Mouse (Mus musculus): Measurements from ENCODE around the gene Twf1. TPM values are rescaled to one million over a fixed set of nuclear protein-coding genes. Genes with fewer than 3 reads are reported as not detected.

Gene Twf1
- polyA plus RNA-seq, 1 experiment from 2014 or later = 134 TPM

- no peaks in the 10 kb centered on the region for H3K9me3 ChIP-seq (ENCODE audit: control insufficient read depth, low read length)
- H3K27me3 ChIP-seq (replicated peaks; ENCODE audit: control insufficient read depth, insufficient read depth, low read length) = no peaks in the 10 kb centered on the region
- H3K9ac ChIP-seq (ENCODE audit: low read depth, low read length) = no peak overlapping the region
- H3K4me1 ChIP-seq (ENCODE audit: control insufficient read depth, insufficient read depth, low read length) = peaks cover 11% of the 10 kb centered on the region
- H3K36me3 ChIP-seq (ENCODE audit: control insufficient read depth, insufficient read depth, low read length) = peaks cover 24% of the 10 kb centered on the region
- peak; percentile 35; the same call in 1 of the 2 replicates for ATAC-seq
- H3K4me3 ChIP-seq (ENCODE audit: low read length) = no peak overlapping the region
- 61% methylated on average over 10 of the region's 10 CpGs for whole genome bisulfite sequencing
- peak overlapping the region; percentile 72 for H3K27ac ChIP-seq (ENCODE audit: low read length)
- H3K4me2 ChIP-seq (ENCODE audit: low read depth, low read length) = no peak overlapping the region
Observed at GRCm38 (mm10) chr15:94583153-94583552, 6.5 kb downstream of the Twf1 start.

- Histone ChIP-seq H3K9me3 (ENCODE audit: control insufficient read depth, low read length) (no peaks in the 10 kb centered on the region), H3K36me3 (ENCODE audit: control insufficient read depth, insufficient read depth, low read length) (peaks cover 24% of the 10 kb centered on the region), H3K27ac (ENCODE audit: low read length) (peak overlapping the region; percentile 72), H3K4me2 (ENCODE audit: low read depth, low read length) (no peak overlapping the region), H3K4me1 (ENCODE audit: control insufficient read depth, insufficient read depth, low read length) (peaks cover 9% of the 10 kb centered on the region), H3K9ac (ENCODE audit: low read depth, low read length) (no peak overlapping the region), H3K4me3 (ENCODE audit: low read length) (no peak overlapping the region), H3K27me3 (replicated peaks; ENCODE audit: control insufficient read depth, insufficient read depth, low read length) (no peaks in the 10 kb centered on the region)
- peak; percentile 79 for ATAC-seq
- WGBS = 35% methylated on average over 7 of the region's 7 CpGs
Observed at GRCm38 (mm10) chr15:94582000-94582593, 7.6 kb downstream of the Twf1 start.

GRCm38 (mm10) chr15:94574566-94575268, 15.0 kb downstream of the Twf1 start:
- Histone ChIP-seq H3K9ac (ENCODE audit: low read depth, low read length) (no peak overlapping the region), H3K4me1 (ENCODE audit: control insufficient read depth, insufficient read depth, low read length) (peaks cover 3% of the 10 kb centered on the region; the same call in 1 of the 2 replicates), H3K4me3 (ENCODE audit: low read length) (no peak overlapping the region), H3K9me3 (ENCODE audit: control insufficient read depth, low read length) (no peaks in the 10 kb centered on the region), H3K4me2 (ENCODE audit: low read depth, low read length) (no peak overlapping the region), H3K27ac (ENCODE audit: low read length) (no peak overlapping the region), H3K36me3 (ENCODE audit: control insufficient read depth, insufficient read depth, low read length) (peaks cover 3% of the 10 kb centered on the region; the same call in 1 of the 2 replicates), H3K27me3 (replicated peaks; ENCODE audit: control insufficient read depth, insufficient read depth, low read length) (no peaks in the 10 kb centered on the region)
- ATAC-seq = no peak
- WGBS = 68% methylated on average over 4 of the region's 4 CpGs

GRCm38 (mm10) chr15:94572746-94573145, 16.9 kb downstream of the Twf1 start:
- ATAC-seq = no peak
- H3K36me3 ChIP-seq (ENCODE audit: control insufficient read depth, insufficient read depth, low read length) = no peaks in the 10 kb centered on the region
- H3K4me3 ChIP-seq (ENCODE audit: low read length) = no peak overlapping the region
- H3K4me2 ChIP-seq (ENCODE audit: low read depth, low read length) = no peak overlapping the region
- no peaks in the 10 kb centered on the region for H3K9me3 ChIP-seq (ENCODE audit: control insufficient read depth, low read length)
- no peak overlapping the region for H3K9ac ChIP-seq (ENCODE audit: low read depth, low read length)
- no peak overlapping the region for H3K27ac ChIP-seq (ENCODE audit: low read length)
- H3K4me1 ChIP-seq (ENCODE audit: control insufficient read depth, insufficient read depth, low read length) = peaks cover 6% of the 10 kb centered on the region; the same call in 1 of the 2 replicates
- H3K27me3 ChIP-seq (replicated peaks; ENCODE audit: control insufficient read depth, insufficient read depth, low read length) = no peaks in the 10 kb centered on the region
- WGBS = 73% methylated on average over 8 of the region's 8 CpGs

DNA sequence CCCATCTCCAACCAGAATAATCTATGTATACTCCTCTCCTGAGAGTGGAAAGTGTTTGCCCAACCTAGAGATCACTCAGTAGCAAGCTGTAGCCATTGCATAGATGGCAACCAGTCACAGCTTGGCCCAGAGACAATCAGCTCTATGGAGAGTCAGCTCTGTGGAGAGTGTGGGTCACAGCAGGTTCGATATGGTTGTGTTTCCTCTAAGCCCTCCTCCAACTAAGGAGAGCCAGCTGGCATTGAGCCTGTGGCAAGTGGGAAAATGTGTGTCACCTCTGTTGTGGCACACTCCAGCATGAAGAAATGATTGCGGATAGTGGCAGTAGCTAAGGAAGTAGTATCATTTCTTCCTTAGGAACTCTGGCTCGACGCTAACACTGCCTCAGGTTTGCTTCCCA, 18.2 kb downstream of the Twf1 start:
- 47% methylated on average over 4 of the region's 4 CpGs for WGBS
- no peaks in the 10 kb centered on the region for H3K27me3 ChIP-seq (replicated peaks; ENCODE audit: control insufficient read depth, insufficient read depth, low read length)
- H3K9me3 ChIP-seq (ENCODE audit: control insufficient read depth, low read length) = no peaks in the 10 kb centered on the region
- no peak for ATAC-seq
- no peak overlapping the region for H3K4me3 ChIP-seq (ENCODE audit: low read length)
- H3K9ac ChIP-seq (ENCODE audit: low read depth, low read length) = no peak overlapping the region
- no peak overlapping the region for H3K27ac ChIP-seq (ENCODE audit: low read length)
- no peak overlapping the region for H3K4me2 ChIP-seq (ENCODE audit: low read depth, low read length)
- no peaks in the 10 kb centered on the region for H3K36me3 ChIP-seq (ENCODE audit: control insufficient read depth, insufficient read depth, low read length)
- peaks cover 6% of the 10 kb centered on the region; the same call in 1 of the 2 replicates for H3K4me1 ChIP-seq (ENCODE audit: control insufficient read depth, insufficient read depth, low read length)

- Histone ChIP-seq H3K36me3 (ENCODE audit: control insufficient read depth, insufficient read depth, low read length) (no peaks in the 10 kb centered on the region), H3K4me2 (ENCODE audit: low read depth, low read length) (no peak overlapping the region), H3K4me3 (ENCODE audit: low read length) (no peak overlapping the region), H3K9me3 (ENCODE audit: control insufficient read depth, low read length) (no peaks in the 10 kb centered on the region), H3K27ac (ENCODE audit: low read length) (peak overlapping the region; percentile 76), H3K27me3 (replicated peaks; ENCODE audit: control insufficient read depth, insufficient read depth, low read length) (no peaks in the 10 kb centered on the region), H3K9ac (ENCODE audit: low read depth, low read length) (no peak overlapping the region), H3K4me1 (ENCODE audit: control insufficient read depth, insufficient read depth, low read length) (peaks cover 6% of the 10 kb centered on the region; the same call in 1 of the 2 replicates)
- 61% methylated on average over 10 of the region's 10 CpGs for WGBS
- ATAC-seq = peak; percentile 92
Observed at GRCm38 (mm10) chr15:94568496-94569182, 21.1 kb downstream of the Twf1 start.

GRCm38 (mm10) chr15:94565854-94566253, 23.8 kb downstream of the Twf1 start:
- no peak for ATAC-seq
- Histone ChIP-seq H3K4me3 (ENCODE audit: low read length) (no peak overlapping the region), H3K27ac (ENCODE audit: low read length) (no peak overlapping the region), H3K36me3 (ENCODE audit: control insufficient read depth, insufficient read depth, low read length) (peaks cover 3% of the 10 kb centered on the region; the same call in 1 of the 2 replicates), H3K4me2 (ENCODE audit: low read depth, low read length) (no peak overlapping the region), H3K9ac (ENCODE audit: low read depth, low read length) (no peak overlapping the region), H3K9me3 (ENCODE audit: control insufficient read depth, low read length) (no peaks in the 10 kb centered on the region), H3K27me3 (replicated peaks; ENCODE audit: control insufficient read depth, insufficient read depth, low read length) (no peaks in the 10 kb centered on the region), H3K4me1 (ENCODE audit: control insufficient read depth, insufficient read depth, low read length) (peaks cover 6% of the 10 kb centered on the region; the same call in 1 of the 2 replicates)
- WGBS = 88% methylated on average over 9 of the region's 9 CpGs

- peaks cover 4% of the 10 kb centered on the region; the same call in 1 of the 2 replicates for H3K4me1 ChIP-seq (ENCODE audit: control insufficient read depth, insufficient read depth, low read length)
- WGBS = 86% methylated on average over 2 of the region's 2 CpGs
- H3K27me3 ChIP-seq (replicated peaks; ENCODE audit: control insufficient read depth, insufficient read depth, low read length) = no peaks in the 10 kb centered on the region
- no peak overlapping the region for H3K4me3 ChIP-seq (ENCODE audit: low read length)
- peaks cover 3% of the 10 kb centered on the region; the same call in 1 of the 2 replicates for H3K36me3 ChIP-seq (ENCODE audit: control insufficient read depth, insufficient read depth, low read length)
- H3K27ac ChIP-seq (ENCODE audit: low read length) = no peak overlapping the region
- H3K9me3 ChIP-seq (ENCODE audit: control insufficient read depth, low read length) = no peaks in the 10 kb centered on the region
- no peak overlapping the region for H3K4me2 ChIP-seq (ENCODE audit: low read depth, low read length)
- H3K9ac ChIP-seq (ENCODE audit: low read depth, low read length) = no peak overlapping the region
- no peak for ATAC-seq
Observed at GRCm38 (mm10) chr15:94564909-94565308, 24.8 kb downstream of the Twf1 start.

DNA sequence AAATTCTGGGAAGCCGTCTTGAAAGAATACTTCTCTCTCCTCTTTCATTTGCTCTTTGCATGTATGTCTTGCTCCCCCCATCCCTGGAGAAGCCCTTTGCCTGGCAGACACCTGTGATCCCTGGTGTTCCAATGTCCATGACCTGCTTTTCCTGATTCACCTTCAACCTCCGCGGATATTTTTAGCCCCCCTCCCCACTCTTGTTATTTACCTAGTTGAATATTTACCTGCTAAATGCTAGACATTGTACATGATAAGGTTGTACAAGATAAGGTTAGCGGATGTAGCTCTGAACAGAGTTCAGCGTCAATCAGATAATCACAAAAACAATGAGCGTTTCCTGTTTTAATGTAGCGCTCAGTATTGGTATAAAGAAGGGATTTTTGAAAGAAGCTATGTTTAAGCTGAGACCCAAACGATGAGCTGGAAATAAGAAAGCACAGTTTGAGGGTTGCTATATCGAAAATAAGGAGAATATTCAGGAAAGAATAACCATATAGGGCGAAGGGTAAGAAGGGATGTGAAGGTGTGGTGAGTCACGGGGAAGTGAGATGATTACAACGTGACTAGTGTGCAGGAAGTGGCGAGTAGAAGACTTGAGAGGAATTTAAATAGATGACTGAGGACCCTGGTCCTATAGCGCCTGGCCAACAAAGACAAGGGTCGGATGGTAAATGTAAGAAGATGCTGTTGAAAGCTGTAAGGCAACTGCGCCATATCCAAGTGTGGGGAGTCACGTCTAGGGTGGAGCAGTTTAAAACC, 30.6 kb downstream of the Twf1 start:
- H3K9me3 ChIP-seq (ENCODE audit: control insufficient read depth, low read length) = no peaks in the 10 kb centered on the region
- H3K4me1 ChIP-seq (ENCODE audit: control insufficient read depth, insufficient read depth, low read length) = no peaks in the 10 kb centered on the region
- no peak overlapping the region for H3K4me2 ChIP-seq (ENCODE audit: low read depth, low read length)
- peak; percentile 87 for ATAC-seq
- no peaks in the 10 kb centered on the region for H3K27me3 ChIP-seq (replicated peaks; ENCODE audit: control insufficient read depth, insufficient read depth, low read length)
- peak overlapping the region; percentile 42 for H3K27ac ChIP-seq (ENCODE audit: low read length)
- WGBS = 62% methylated on average over 17 of the region's 17 CpGs
- no peak overlapping the region for H3K4me3 ChIP-seq (ENCODE audit: low read length)
- peaks cover 3% of the 10 kb centered on the region; the same call in 1 of the 2 replicates for H3K36me3 ChIP-seq (ENCODE audit: control insufficient read depth, insufficient read depth, low read length)
- no peak overlapping the region for H3K9ac ChIP-seq (ENCODE audit: low read depth, low read length)
